Mouse (Mus musculus) erythroblast, embryonic 14.5 days (primary cell): ENCODE results near the gene Frmpd2.

Experiments
- GATA1 ChIP-seq: IDR thresholded peaks from 2 replicates; pipeline ENCODE4 v1.6.1; 2012; ENCODE audit warnings: low read length, inconsistent platforms, mixed read lengths
- TAL1 ChIP-seq: IDR thresholded peaks from 3 replicates; pipeline ENCODE4 v1.6.1; 2012; ENCODE audit warnings: low read length, inconsistent platforms, mixed read lengths

- TF ChIP-seq GATA1 (no peak), TAL1 (no peak)
Measured at GRCm38 (mm10) chr14:33506696-33507095, 35.2 kb downstream of the Frmpd2 start.
